Mouse (Mus musculus): ENCODE data around the gene Tiam1.

GRCm38 (mm10) chr16:89943267-89943971 is 200.2 kb downstream of the Tiam1 start:
- TF ChIP-seq CTCF (IDR thresholded peaks at IDR 0.05; ENCODE audit: low read depth) (peak; percentile 64), EP300 (optimal IDR thresholded peaks at IDR 0.05) (no peak)

Measured in stomach, postnatal 0 days (tissue).